Mouse (Mus musculus) cerebellum, adult 2 months (tissue): ENCODE data around the gene Gm10750.

Experiments used
- CTCF ChIP-seq: fragments of 200-500 bp; IDR thresholded peaks from 2 replicates; pipeline ENCODE4 v1.5.1; 2011; ENCODE audit warnings: low read depth, mild to moderate bottlenecking, control low read depth, low read length, moderate library complexity, borderline replicate concordance; ENCODE audit not compliant: insufficient read depth
- POLR2A ChIP-seq: fragments of 200-500 bp; IDR thresholded peaks from 2 replicates; pipeline ENCODE4 v1.6.1; 2011; ENCODE audit warnings: low read length, control low read depth, borderline replicate concordance; ENCODE audit not compliant: insufficient read depth

GRCm38 (mm10) chr2:149004826-149005225, 12.2 kb downstream of the Gm10750 start:
- TF ChIP-seq CTCF = no peak
- TF ChIP-seq POLR2A = no peak
